Mouse (Mus musculus): ENCODE data around the gene Cttnbp2. TPM values are rescaled to one million over a fixed set of nuclear protein-coding genes. Genes with fewer than 3 reads are reported as not detected.

The Cttnbp2 gene
- polyA plus RNA-seq, 1 experiment from 2014 or later = 1.4 TPM

- ATAC-seq (ENCODE audit: low read depth) (no peak), DNase-seq (no peak)
- Histone ChIP-seq H3K36me3 (no peaks in the 10 kb centered on the region), H3K4me3 (replicated peaks) (no peak overlapping the region), H3K27me3 (no peaks in the 10 kb centered on the region), H3K4me2 (no peak overlapping the region), H3K27ac (no peak overlapping the region), H3K9ac (no peak overlapping the region), H3K4me1 (replicated peaks) (no peaks in the 10 kb centered on the region), H3K9me3 (replicated peaks) (no peaks in the 10 kb centered on the region)
- WGBS (ENCODE audit: insufficient replicate concordance) = 67% methylated on average over 7 of the region's 7 CpGs
Measured at GRCm38 (mm10) chr6:18466227-18466626, 48.4 kb downstream of the Cttnbp2 start.

- no peaks in the 10 kb centered on the region for H3K36me3 ChIP-seq
- no peak overlapping the region for H3K4me3 ChIP-seq (replicated peaks)
- no peak overlapping the region for H3K27ac ChIP-seq
- H3K9ac ChIP-seq = no peak overlapping the region
- no peak for DNase-seq
- ATAC-seq (ENCODE audit: low read depth) = no peak
- no peak overlapping the region for H3K4me2 ChIP-seq
- no peaks in the 10 kb centered on the region for H3K27me3 ChIP-seq
- 85% methylated on average over 10 of the region's 10 CpGs for WGBS (ENCODE audit: insufficient replicate concordance)
- no peaks in the 10 kb centered on the region for H3K9me3 ChIP-seq (replicated peaks)
- H3K4me1 ChIP-seq (replicated peaks) = no peaks in the 10 kb centered on the region
Measured at GRCm38 (mm10) chr6:18465626-18466025, 49.0 kb downstream of the Cttnbp2 start.

- 46% methylated on average over 1 of the region's 1 CpGs for WGBS (ENCODE audit: insufficient replicate concordance)
- Histone ChIP-seq H3K27me3 (no peaks in the 10 kb centered on the region), H3K4me2 (no peak overlapping the region), H3K4me1 (replicated peaks) (no peaks in the 10 kb centered on the region), H3K9ac (no peak overlapping the region), H3K27ac (no peak overlapping the region), H3K36me3 (no peaks in the 10 kb centered on the region), H3K4me3 (replicated peaks) (no peak overlapping the region), H3K9me3 (replicated peaks) (no peaks in the 10 kb centered on the region)
- DNase-seq (no peak), ATAC-seq (ENCODE audit: low read depth) (no peak)
Measured at GRCm38 (mm10) chr6:18459657-18460056, 55.0 kb downstream of the Cttnbp2 start.

DNA sequence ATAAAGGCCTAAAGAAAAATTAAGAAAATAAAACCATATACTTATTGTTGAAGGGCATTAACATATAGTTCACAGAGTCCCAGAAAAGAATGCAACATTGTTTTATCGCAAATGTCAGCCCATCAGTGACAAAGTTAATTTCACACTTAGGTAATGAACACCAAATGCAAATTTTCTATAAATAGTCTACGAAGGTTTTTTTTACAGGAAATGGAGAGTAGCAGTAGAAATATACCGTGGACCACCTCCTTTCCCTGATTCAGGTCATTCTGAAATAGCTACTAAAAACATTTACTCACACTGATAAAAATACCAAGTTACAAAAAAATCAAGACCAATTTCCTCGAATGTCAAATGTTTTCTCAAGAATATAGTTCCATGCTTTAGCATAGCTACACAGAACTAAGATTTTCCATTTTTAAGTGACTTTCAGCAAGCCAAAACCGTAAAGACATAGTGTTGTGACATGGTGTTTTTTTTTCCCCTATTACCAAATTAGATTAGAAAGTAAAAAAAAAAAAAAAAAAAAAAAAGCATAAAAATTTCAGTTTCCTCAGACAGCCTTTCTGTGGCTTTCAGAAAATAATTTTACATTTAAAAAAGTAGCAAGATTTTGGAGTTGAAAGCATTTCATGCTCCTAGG is 64.0 kb downstream of the Cttnbp2 start:
- DNase-seq (no peak), ATAC-seq (ENCODE audit: low read depth) (no peak)
- 61% methylated on average over 5 of the region's 5 CpGs for WGBS (ENCODE audit: insufficient replicate concordance)
- Histone ChIP-seq H3K27ac (no peak overlapping the region), H3K9ac (no peak overlapping the region), H3K4me1 (replicated peaks) (no peaks in the 10 kb centered on the region), H3K27me3 (no peaks in the 10 kb centered on the region), H3K4me3 (replicated peaks) (no peak overlapping the region), H3K4me2 (no peak overlapping the region), H3K36me3 (no peaks in the 10 kb centered on the region), H3K9me3 (replicated peaks) (no peaks in the 10 kb centered on the region)

DNA sequence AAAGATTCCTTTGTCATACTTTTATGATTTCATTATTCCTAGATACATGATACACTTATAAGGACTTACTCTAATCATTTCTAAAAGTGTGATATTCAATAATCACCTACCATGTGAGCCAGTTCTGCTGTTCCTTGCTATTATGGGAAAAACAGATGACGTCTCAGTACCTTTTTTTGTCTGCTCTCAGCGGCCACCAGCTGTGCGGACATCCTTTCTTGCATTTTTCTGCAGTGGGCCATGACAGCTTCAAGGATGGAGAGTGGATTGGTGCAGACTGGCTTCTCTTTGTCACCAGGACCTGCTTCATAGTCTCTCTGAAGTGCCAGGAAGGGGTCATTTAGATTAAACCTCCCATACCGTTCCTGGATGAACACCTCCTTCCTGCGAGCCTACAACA is 66.6 kb downstream of the Cttnbp2 start:
- Histone ChIP-seq H3K4me2 (no peak overlapping the region), H3K4me3 (replicated peaks) (no peak overlapping the region), H3K9ac (no peak overlapping the region), H3K9me3 (replicated peaks) (no peaks in the 10 kb centered on the region), H3K27ac (no peak overlapping the region), H3K4me1 (replicated peaks) (no peaks in the 10 kb centered on the region), H3K27me3 (no peaks in the 10 kb centered on the region), H3K36me3 (no peaks in the 10 kb centered on the region)
- WGBS (ENCODE audit: insufficient replicate concordance) = 75% methylated on average over 5 of the region's 5 CpGs
- no peak for ATAC-seq (ENCODE audit: low read depth)
- DNase-seq = no peak

DNA sequence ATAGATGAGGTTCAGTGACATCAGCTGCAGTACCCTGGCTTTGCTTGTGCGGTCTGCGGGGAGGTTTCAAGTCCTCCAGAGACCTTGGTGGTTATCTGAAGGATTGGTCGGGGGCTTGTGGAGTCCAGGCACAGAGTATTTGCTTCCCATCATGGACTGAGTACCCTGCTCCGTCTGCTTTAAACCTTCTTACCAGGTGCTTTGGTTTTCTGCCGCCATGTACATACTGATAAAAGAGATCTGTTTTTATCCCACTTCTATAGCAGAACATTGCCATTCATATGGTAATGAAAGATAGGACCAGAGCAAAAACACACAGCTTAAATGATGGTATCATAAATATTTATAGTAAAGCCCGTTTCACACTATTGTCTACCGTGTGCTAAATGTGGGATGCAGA is 67.7 kb downstream of the Cttnbp2 start:
- peaks cover 8% of the 10 kb centered on the region for H3K4me1 ChIP-seq (replicated peaks)
- no peak overlapping the region for H3K4me3 ChIP-seq (replicated peaks)
- WGBS (ENCODE audit: insufficient replicate concordance) = 64% methylated on average over 7 of the region's 7 CpGs
- H3K4me2 ChIP-seq = no peak overlapping the region
- DNase-seq (no peak), ATAC-seq (ENCODE audit: low read depth) (no peak)
- no peaks in the 10 kb centered on the region for H3K9me3 ChIP-seq (replicated peaks)
- no peaks in the 10 kb centered on the region for H3K36me3 ChIP-seq
- H3K27ac ChIP-seq = no peak overlapping the region
- no peak overlapping the region for H3K9ac ChIP-seq
- no peaks in the 10 kb centered on the region for H3K27me3 ChIP-seq

GRCm38 (mm10) chr6:18446359-18446758 is 68.3 kb downstream of the Cttnbp2 start:
- Histone ChIP-seq H3K27ac (no peak overlapping the region), H3K4me3 (replicated peaks) (no peak overlapping the region), H3K9me3 (replicated peaks) (no peaks in the 10 kb centered on the region), H3K36me3 (no peaks in the 10 kb centered on the region), H3K4me2 (no peak overlapping the region), H3K9ac (no peak overlapping the region), H3K27me3 (no peaks in the 10 kb centered on the region), H3K4me1 (replicated peaks) (peaks cover 10% of the 10 kb centered on the region)
- DNase-seq = no peak
- WGBS (ENCODE audit: insufficient replicate concordance) = 66% methylated on average over 3 of the region's 3 CpGs
- ATAC-seq (ENCODE audit: low read depth) = no peak

- H3K27ac ChIP-seq = no peak overlapping the region
- no peaks in the 10 kb centered on the region for H3K36me3 ChIP-seq
- WGBS (ENCODE audit: insufficient replicate concordance) = 56% methylated on average over 4 of the region's 4 CpGs
- DNase-seq (no peak), ATAC-seq (ENCODE audit: low read depth) (no peak)
- H3K27me3 ChIP-seq = no peaks in the 10 kb centered on the region
- H3K9ac ChIP-seq = no peak overlapping the region
- H3K9me3 ChIP-seq (replicated peaks) = no peaks in the 10 kb centered on the region
- H3K4me1 ChIP-seq (replicated peaks) = peaks cover 15% of the 10 kb centered on the region
- H3K4me3 ChIP-seq (replicated peaks) = no peak overlapping the region
- no peak overlapping the region for H3K4me2 ChIP-seq
Measured at GRCm38 (mm10) chr6:18445747-18446146, 68.9 kb downstream of the Cttnbp2 start.

- no peak overlapping the region for H3K4me2 ChIP-seq
- no peak for DNase-seq
- 51% methylated on average over 3 of the region's 3 CpGs for WGBS (ENCODE audit: insufficient replicate concordance)
- H3K27me3 ChIP-seq = no peaks in the 10 kb centered on the region
- peaks cover 22% of the 10 kb centered on the region for H3K4me1 ChIP-seq (replicated peaks)
- no peaks in the 10 kb centered on the region for H3K9me3 ChIP-seq (replicated peaks)
- H3K9ac ChIP-seq = no peak overlapping the region
- ATAC-seq (ENCODE audit: low read depth) = peak; percentile 92
- peak overlapping the region; percentile 59; the same call in 1 of the 2 replicates for H3K27ac ChIP-seq
- no peaks in the 10 kb centered on the region for H3K36me3 ChIP-seq
- no peak overlapping the region for H3K4me3 ChIP-seq (replicated peaks)
Measured at GRCm38 (mm10) chr6:18442303-18442702, 72.3 kb downstream of the Cttnbp2 start.

- Histone ChIP-seq H3K27ac (peak overlapping the region; percentile 4), H3K9ac (no peak overlapping the region), H3K4me3 (replicated peaks) (no peak overlapping the region), H3K9me3 (replicated peaks) (no peaks in the 10 kb centered on the region), H3K4me1 (replicated peaks) (peaks cover 33% of the 10 kb centered on the region), H3K36me3 (no peaks in the 10 kb centered on the region), H3K27me3 (no peaks in the 10 kb centered on the region), H3K4me2 (no peak overlapping the region)
- 31% methylated on average over 4 of the region's 4 CpGs for WGBS (ENCODE audit: insufficient replicate concordance)
- peak; percentile 59 for ATAC-seq (ENCODE audit: low read depth)
- DNase-seq = no peak
Measured at GRCm38 (mm10) chr6:18440918-18441532, 73.6 kb downstream of the Cttnbp2 start.

- H3K27me3 ChIP-seq = no peaks in the 10 kb centered on the region
- H3K4me3 ChIP-seq (replicated peaks) = peak overlapping the region; percentile 50
- peak overlapping the region; percentile 66 for H3K4me2 ChIP-seq
- H3K9ac ChIP-seq = peak overlapping the region; percentile 62
- peak overlapping the region; percentile 90 for H3K27ac ChIP-seq
- H3K9me3 ChIP-seq (replicated peaks) = no peaks in the 10 kb centered on the region
- DNase-seq (peak; percentile 4), ATAC-seq (ENCODE audit: low read depth) (no peak)
- peaks cover 50% of the 10 kb centered on the region for H3K4me1 ChIP-seq (replicated peaks)
- 53% methylated on average over 4 of the region's 4 CpGs for whole genome bisulfite sequencing (ENCODE audit: insufficient replicate concordance)
- H3K36me3 ChIP-seq = no peaks in the 10 kb centered on the region
Measured at GRCm38 (mm10) chr6:18436127-18436812, 78.4 kb downstream of the Cttnbp2 start.
